Mouse (Mus musculus) hindbrain, embryonic 16.5 days (tissue): ENCODE measurements at regions not wholly inside any gene's neighbourhood (a gene's known extent, or its start where the extent isn't known, plus 50 kb on each side); places are given as distances from the start of the nearest gene placed in this dataset.

Experiments
- ATAC-seq: fragments of 200-750 bp; cut with Nextera tagmentation; 2 replicates; pipeline ENCODE4 v1.8.0; 2017; ENCODE audit warnings: moderate TSS enrichment, moderate library complexity
- H3K27ac ChIP-seq: fragments of 300-500 bp; sonication (generic); 2 replicates; pipeline ENCODE4 v1.5.1; 2014; ENCODE audit warnings: low read depth, mild to moderate bottlenecking, control low read depth, low read length, moderate library complexity
- H3K27me3 ChIP-seq: fragments of 300-500 bp; sonication (generic); replicated peaks from 2 replicates; pipeline ENCODE4 v1.6.1; 2014; ENCODE audit warnings: low read length; ENCODE audit not compliant: control insufficient read depth, insufficient read depth
- H3K36me3 ChIP-seq: fragments of 300-500 bp; sonication (generic); 2 replicates; pipeline ENCODE4 v1.6.1; 2014; ENCODE audit warnings: mild to moderate bottlenecking, low read length, moderate library complexity, mixed read lengths; ENCODE audit not compliant: control insufficient read depth, insufficient read depth
- H3K4me1 ChIP-seq: fragments of 300-500 bp; sonication (generic); 2 replicates; pipeline ENCODE4 v1.6.1; 2014; ENCODE audit warnings: low read depth, low read length; ENCODE audit not compliant: control insufficient read depth, insufficient read depth
- H3K4me2 ChIP-seq: fragments of 300-500 bp; sonication (generic); 2 replicates; pipeline ENCODE4 v1.6.1; 2014; ENCODE audit warnings: mild to moderate bottlenecking, low read length, control low read depth, moderate library complexity
- H3K4me3 ChIP-seq: fragments of 300-500 bp; sonication (generic); 2 replicates; pipeline ENCODE4 v1.5.1; 2014; ENCODE audit warnings: mild to moderate bottlenecking, low read length, control low read depth, moderate library complexity
- H3K9ac ChIP-seq: fragments of 300-500 bp; sonication (generic); 2 replicates; pipeline ENCODE4 v1.6.1; 2014; ENCODE audit warnings: low read depth, mild to moderate bottlenecking, control low read depth, low read length, moderate library complexity
- H3K9me3 ChIP-seq: fragments of 300-500 bp; sonication (generic); 2 replicates; pipeline ENCODE4 v1.6.1; 2014; ENCODE audit warnings: mild to moderate bottlenecking, low read length, moderate library complexity; ENCODE audit not compliant: control insufficient read depth
- WGBS: fragments of 180-500 bp; shearing (Covaris S2); extraction: QIAGEN DNeasy Blood & Tissue Kit; methylation state at CpG from one replicate; pipeline ENCODE4 v1.1.7; 2014; 5-methylcytosine and 5-hydroxymethylcytosine counted together

DNA sequence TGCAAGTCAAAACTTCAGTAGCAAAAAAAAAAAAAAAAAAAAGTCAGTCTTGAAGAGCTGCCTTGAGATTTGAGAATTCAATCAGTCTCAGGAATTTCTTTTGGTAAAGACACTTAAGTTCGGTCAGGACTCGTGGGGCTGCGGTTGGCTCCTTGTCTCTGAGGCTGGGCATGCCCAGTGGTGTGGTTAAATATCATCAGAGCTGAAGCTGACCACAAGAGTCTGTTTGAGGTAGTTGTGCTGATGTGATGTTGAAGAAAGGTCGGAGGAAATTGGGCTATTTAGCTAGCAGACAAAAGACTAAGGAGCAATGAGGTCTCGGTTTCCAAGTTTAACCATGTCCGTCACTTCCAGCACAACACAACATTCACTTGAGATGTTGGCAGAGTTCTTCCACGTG, 240.4 kb downstream of the En1 start:
- no peaks in the 10 kb centered on the region for H3K36me3 ChIP-seq
- H3K4me1 ChIP-seq: no peaks in the 10 kb centered on the region
- no peaks in the 10 kb centered on the region for H3K9me3 ChIP-seq
- no peak for ATAC-seq
- H3K4me3 ChIP-seq: no peak overlapping the region
- H3K9ac ChIP-seq: no peak overlapping the region
- WGBS: 80% methylated on average over 7 of the region's 7 CpGs
- H3K27me3 ChIP-seq: no peaks in the 10 kb centered on the region
- no peak overlapping the region for H3K27ac ChIP-seq
- H3K4me2 ChIP-seq: no peak overlapping the region

DNA sequence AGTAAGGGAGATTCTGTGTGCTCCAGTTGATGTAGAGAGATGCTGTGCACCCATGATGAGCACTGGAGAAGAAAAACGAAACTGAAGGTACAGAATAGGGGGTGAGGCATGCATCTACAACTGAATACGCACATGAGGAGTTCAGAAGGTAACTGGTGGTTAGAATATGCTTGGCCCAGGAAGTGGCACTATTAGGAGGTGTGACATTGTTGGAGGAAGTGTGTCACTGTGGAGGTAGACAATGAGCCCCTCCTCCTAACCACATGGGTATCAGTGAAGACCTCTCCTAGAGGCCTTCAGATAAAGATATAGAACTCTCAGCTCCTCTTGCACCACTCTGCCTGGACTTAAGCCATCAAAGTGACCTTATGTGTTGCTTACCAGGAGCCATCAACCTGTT, 243.9 kb downstream of the En1 start:
- Histone ChIP-seq H3K9me3 (no peaks in the 10 kb centered on the region), H3K9ac (no peak overlapping the region), H3K36me3 (no peaks in the 10 kb centered on the region), H3K4me2 (no peak overlapping the region), H3K4me3 (no peak overlapping the region), H3K27ac (no peak overlapping the region), H3K27me3 (no peaks in the 10 kb centered on the region), H3K4me1 (no peaks in the 10 kb centered on the region)
- WGBS: 83% methylated on average over 2 of the region's 2 CpGs
- ATAC-seq: no peak

DNA sequence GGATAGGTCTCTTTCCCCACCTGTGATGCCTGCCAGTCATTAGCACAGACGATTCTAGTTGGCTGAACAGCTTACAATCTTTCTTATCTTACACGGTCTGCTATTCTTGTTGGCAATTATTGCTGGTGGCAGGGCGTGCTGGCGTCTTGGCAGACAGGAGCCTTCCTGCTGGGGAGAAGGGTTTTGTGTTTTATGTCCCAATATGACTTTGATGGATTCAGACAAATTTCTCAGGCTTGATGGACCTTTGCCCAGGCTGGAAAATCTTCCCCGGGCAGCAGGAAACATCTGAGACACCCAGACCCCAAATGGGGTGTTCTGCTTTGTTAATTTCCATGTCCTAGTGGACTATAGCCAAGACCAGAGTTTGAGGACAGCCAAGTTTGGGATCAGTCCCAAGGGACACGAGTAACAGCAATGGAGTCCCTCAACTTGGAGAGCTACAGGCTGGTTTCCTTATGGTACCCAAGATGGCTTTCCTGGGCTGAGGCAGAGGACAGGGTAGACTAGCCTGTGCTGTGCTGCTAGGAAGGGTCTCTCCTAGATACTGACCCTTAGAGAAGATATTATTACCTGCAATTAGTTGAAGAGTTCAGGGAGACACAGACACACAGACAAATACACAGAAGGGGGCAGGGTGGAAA, 249.8 kb downstream of the En1 start:
- H3K4me3 ChIP-seq: no peak overlapping the region
- ATAC-seq: peak; percentile 81
- no peaks in the 10 kb centered on the region for H3K27me3 ChIP-seq
- H3K4me1 ChIP-seq: no peaks in the 10 kb centered on the region
- no peak overlapping the region for H3K4me2 ChIP-seq
- no peak overlapping the region for H3K27ac ChIP-seq
- no peak overlapping the region for H3K9ac ChIP-seq
- H3K36me3 ChIP-seq: no peaks in the 10 kb centered on the region
- 47% methylated on average over 6 of the region's 6 CpGs for WGBS
- H3K9me3 ChIP-seq: no peaks in the 10 kb centered on the region

DNA sequence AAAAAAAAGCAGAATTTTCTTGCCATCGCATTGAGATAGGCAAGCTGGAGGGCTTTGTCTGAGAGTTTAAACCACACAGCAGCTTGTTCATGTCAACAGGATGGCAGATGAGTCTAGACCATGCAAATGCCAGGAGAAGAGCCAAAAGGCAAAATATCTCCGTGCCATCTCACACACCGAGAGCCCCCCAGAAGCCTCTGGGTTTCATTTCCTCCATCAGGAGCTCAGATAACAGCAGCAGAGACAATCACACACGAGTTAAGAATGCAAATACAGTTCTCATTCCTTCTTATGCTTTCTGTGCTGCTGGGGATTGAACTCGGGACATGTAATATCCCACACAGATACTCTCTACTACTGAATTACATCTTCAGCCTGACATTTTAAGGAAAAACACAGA, 255.3 kb downstream of the En1 start:
- Histone ChIP-seq H3K27me3 (no peaks in the 10 kb centered on the region), H3K27ac (no peak overlapping the region), H3K4me3 (no peak overlapping the region), H3K4me1 (no peaks in the 10 kb centered on the region), H3K36me3 (no peaks in the 10 kb centered on the region), H3K9me3 (no peaks in the 10 kb centered on the region), H3K9ac (no peak overlapping the region), H3K4me2 (no peak overlapping the region)
- ATAC-seq: no peak
- 69% methylated on average over 5 of the region's 5 CpGs for WGBS

DNA sequence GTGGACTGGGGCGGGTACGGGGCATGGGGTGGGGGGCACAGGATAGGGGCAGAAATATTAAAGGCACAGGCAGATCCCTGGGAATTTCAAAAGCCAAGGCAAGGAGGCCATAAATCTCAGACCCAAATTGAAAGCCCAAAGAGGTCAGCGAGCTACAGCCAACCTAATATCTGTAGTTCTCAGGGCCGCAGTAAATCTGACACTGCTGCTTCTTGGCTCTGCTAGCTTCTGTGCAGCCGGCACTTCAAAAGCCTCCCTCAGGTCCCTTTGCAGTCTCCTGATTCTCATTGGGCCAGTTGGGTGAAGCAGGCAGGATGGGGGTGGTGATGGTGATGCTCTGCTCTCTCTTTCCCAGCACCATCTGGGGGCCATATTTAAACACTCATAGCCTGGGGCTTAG, 257.3 kb downstream of the En1 start:
- no peak overlapping the region for H3K27ac ChIP-seq
- H3K36me3 ChIP-seq: no peaks in the 10 kb centered on the region
- H3K9me3 ChIP-seq: no peaks in the 10 kb centered on the region
- H3K9ac ChIP-seq: no peak overlapping the region
- H3K27me3 ChIP-seq: no peaks in the 10 kb centered on the region
- no peak for ATAC-seq
- H3K4me2 ChIP-seq: no peak overlapping the region
- 70% methylated on average over 5 of the region's 5 CpGs for WGBS
- H3K4me1 ChIP-seq: no peaks in the 10 kb centered on the region
- H3K4me3 ChIP-seq: no peak overlapping the region

DNA sequence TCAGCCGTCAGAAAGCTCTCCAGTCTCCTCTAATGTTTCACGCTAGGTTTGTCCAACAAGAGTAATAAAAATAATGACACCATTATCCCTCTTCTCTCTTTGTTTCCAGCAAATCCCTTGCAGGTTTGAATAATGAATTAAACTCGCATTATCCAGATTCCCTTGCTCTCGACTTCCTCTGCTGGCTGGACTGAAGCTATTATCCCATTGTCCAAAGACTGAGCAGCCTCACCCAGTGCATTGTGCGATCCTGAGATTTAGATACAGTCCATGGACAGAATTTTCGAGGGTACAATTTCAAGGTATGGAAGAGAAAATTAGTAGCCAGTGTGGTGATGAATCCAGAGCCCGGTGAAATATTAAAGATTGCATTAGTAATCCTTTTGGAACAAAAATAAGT, 270.3 kb downstream of the En1 start:
- H3K4me1 ChIP-seq: no peaks in the 10 kb centered on the region
- no peak overlapping the region for H3K9ac ChIP-seq
- no peak overlapping the region for H3K4me2 ChIP-seq
- no peak overlapping the region for H3K27ac ChIP-seq
- H3K27me3 ChIP-seq: no peaks in the 10 kb centered on the region
- H3K4me3 ChIP-seq: no peak overlapping the region
- no peaks in the 10 kb centered on the region for H3K36me3 ChIP-seq
- no peak for ATAC-seq
- 42% methylated on average over 7 of the region's 7 CpGs for WGBS
- H3K9me3 ChIP-seq: no peaks in the 10 kb centered on the region

DNA sequence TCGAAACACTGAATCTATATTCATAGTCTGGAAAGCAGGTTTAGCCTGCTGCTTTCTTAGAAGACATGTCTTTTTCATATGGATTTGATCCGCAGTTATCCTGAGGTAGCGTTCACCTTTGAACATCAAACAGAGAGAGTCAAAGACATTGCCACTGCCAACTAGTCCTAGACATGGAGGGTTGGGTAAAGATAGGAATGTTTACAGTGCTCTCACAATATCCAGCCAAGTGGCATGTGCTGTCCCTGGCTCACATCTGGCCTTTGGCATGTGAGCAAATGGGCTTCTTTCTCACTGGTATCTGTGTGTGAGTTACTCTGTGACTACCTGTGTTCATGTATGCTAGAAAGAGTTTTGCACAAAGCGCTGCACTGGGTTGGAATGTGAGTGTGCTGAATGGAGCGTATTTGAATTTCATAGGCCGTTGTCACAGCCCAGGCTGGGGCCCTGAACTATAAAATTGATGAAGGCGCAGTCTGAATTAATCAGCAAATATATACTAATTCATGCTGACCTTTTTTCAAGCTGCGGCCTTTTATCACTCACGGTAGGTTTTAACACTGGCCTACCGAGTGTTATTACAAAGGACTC, 280.8 kb downstream of the En1 start:
- peak; percentile 45 for ATAC-seq
- 55% methylated on average over 10 of the region's 10 CpGs for WGBS
- Histone ChIP-seq H3K4me3 (no peak overlapping the region), H3K4me2 (no peak overlapping the region), H3K9me3 (no peaks in the 10 kb centered on the region), H3K36me3 (no peaks in the 10 kb centered on the region), H3K27me3 (no peaks in the 10 kb centered on the region), H3K4me1 (peaks cover 5% of the 10 kb centered on the region; the same call in 1 of the 2 replicates), H3K9ac (no peak overlapping the region), H3K27ac (no peak overlapping the region)

DNA sequence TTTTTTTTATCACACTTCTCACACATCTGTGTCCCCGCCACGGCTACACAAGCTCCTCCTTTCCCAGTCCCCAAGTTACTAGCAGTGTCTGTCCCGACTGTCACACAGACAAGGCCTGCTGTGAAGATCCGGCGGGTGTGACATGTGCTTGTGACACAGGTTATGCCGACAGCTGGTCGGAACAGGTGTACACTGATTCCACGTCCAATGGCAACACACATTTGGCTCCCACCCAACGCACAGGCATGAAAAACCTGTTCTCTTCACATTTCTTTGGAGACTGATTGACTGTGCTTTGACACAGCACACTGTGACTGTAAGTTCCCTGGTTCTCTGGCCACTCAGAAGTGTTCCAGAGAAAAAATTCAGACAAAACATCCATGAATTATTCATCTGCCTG, 281.4 kb downstream of the En1 start:
- H3K4me2 ChIP-seq: no peak overlapping the region
- H3K9me3 ChIP-seq: no peaks in the 10 kb centered on the region
- H3K4me1 ChIP-seq: peaks cover 5% of the 10 kb centered on the region; the same call in 1 of the 2 replicates
- H3K36me3 ChIP-seq: no peaks in the 10 kb centered on the region
- no peak overlapping the region for H3K9ac ChIP-seq
- H3K27ac ChIP-seq: no peak overlapping the region
- no peak overlapping the region for H3K4me3 ChIP-seq
- ATAC-seq: peak; percentile 88
- WGBS: 32% methylated on average over 9 of the region's 9 CpGs
- no peaks in the 10 kb centered on the region for H3K27me3 ChIP-seq

DNA sequence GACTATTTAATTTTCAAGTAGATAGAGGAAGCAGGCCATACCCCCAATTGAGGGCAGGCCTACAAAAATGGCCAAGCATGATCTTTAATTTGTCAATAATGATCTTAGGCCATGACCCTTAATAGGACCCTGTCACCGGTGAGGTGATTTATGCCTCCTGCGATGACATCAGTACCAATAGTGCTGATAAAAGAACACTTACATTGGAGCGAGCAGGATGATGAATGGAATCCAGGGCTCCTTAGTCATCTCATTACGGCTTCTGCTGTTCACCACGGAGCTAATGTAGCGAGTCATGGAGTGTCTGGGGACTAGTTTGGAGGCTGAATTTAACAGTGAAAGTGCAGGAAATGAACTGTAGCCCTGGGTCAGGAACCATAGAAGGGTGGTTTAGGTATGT, 308.6 kb downstream of the En1 start:
- H3K27ac ChIP-seq: no peak overlapping the region
- no peak overlapping the region for H3K4me2 ChIP-seq
- no peaks in the 10 kb centered on the region for H3K4me1 ChIP-seq
- H3K36me3 ChIP-seq: no peaks in the 10 kb centered on the region
- H3K9me3 ChIP-seq: no peaks in the 10 kb centered on the region
- no peaks in the 10 kb centered on the region for H3K27me3 ChIP-seq
- H3K4me3 ChIP-seq: no peak overlapping the region
- WGBS: 49% methylated on average over 6 of the region's 6 CpGs
- ATAC-seq: peak; percentile 76
- H3K9ac ChIP-seq: no peak overlapping the region
